Mouse (Mus musculus) left cerebral cortex, postnatal 10 days (tissue): ENCODE measurements around the gene Cyp2c23. TPM values are rescaled to one million over a fixed set of nuclear protein-coding genes. Genes with fewer than 3 reads are reported as not detected.

ENCODE experiments used
- total RNA-seq, 2 experiments: library from RNA; stranded (reverse); gene quantifications; 2 replicates each; pipeline ENCODE4 v1.2.3; 2021

Cyp2c23 gene
- total RNA-seq, 2 experiments from 2014 or later, result 0.28 TPM; not detected in 1

Other genes with a start within 250 kb of the Cyp2c23 start
- under 1 TPM; 0.16 to 0.32 TPM for gene Abcc2, start 247.0 kb downstream of the Cyp2c23 start, total RNA-seq
- 10 to 100 TPM in 1 of 2 experiments, 1 to 10 TPM in 1; 9.5 to 10.7 TPM for gene Dnmbp, start 89.0 kb downstream of the Cyp2c23 start, total RNA-seq
- gene Cpn1, start 42.7 kb downstream of the Cyp2c23 start, total RNA-seq, result under 1 TPM; 0.21 to 0.24 TPM
- gene Erlin1, start 40.6 kb upstream of the Cyp2c23 start, total RNA-seq, result 10 to 100 TPM; 22.8 to 26.4 TPM
- 10 to 100 TPM; 46.7 to 49.6 TPM for gene Chuk, start 78.3 kb upstream of the Cyp2c23 start, total RNA-seq
- gene Cwf19l1, start 106.7 kb upstream of the Cyp2c23 start, total RNA-seq, result 10 to 100 TPM; 17.6 to 18.2 TPM
- 10 to 100 TPM; 81.9 to 85.7 TPM for gene Bloc1s2, start 117.2 kb upstream of the Cyp2c23 start, total RNA-seq
- gene Pkd2l1, start 163.2 kb upstream of the Cyp2c23 start, total RNA-seq, result not detected
- gene Scd3, start 174.1 kb upstream of the Cyp2c23 start, total RNA-seq, result 1 to 10 TPM; 1.3 to 1.5 TPM